Mouse (Mus musculus): ENCODE measurements around the gene Nop16.

Nop16 gene

DNA sequence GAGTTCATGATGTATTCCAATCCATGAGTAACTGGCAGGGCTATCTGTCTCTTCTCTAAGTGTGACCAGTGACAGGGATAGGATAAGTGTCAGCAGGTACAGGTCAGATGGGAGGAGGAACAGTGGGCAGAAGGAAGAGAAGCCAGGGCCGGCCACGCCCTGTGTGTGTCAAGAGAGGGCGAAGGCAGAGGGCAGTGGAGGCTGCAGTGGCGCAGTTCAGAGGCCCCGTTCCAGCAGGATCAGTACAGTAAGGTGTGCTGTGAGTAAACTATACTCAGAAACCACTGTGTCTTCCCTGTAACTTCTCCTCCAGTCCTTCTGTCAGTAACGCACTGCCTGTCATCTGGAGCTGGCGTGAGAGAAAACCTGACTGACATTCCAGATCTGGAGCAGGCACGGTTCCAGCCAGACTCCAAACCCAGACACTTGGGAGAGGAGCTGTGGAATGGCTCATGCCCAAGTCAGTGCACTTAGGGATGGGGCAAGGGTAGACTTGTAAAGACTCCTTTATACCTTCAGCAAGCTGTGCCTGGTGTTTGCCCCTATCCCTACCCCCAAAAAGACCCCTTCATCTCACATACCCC, 6.3 kb upstream of the Nop16 start:
- no peak for DNase-seq (ENCODE audit: low read depth, low spot score)

DNA sequence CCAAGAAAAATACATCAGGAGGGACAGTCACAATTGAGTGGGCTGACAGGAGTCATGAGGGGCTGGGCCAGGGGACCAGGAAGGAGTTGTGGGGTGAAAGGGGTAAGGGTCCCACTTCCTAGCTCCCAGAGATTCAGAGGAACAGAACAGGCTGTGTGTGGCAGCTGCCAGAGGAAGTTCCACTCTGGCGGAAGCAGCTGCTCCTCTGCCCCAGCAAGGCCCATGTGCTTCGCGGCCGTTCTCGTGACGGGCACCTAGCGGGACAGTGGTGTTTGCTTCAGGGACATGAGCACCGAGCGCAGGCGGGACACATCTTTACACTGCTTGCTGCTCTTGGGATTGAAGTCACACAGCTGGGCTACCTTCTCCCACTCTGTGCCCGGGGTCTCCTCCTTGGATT, 3.7 kb upstream of the Nop16 start:
- no peak for DNase-seq (ENCODE audit: low read depth, low spot score)

DNA sequence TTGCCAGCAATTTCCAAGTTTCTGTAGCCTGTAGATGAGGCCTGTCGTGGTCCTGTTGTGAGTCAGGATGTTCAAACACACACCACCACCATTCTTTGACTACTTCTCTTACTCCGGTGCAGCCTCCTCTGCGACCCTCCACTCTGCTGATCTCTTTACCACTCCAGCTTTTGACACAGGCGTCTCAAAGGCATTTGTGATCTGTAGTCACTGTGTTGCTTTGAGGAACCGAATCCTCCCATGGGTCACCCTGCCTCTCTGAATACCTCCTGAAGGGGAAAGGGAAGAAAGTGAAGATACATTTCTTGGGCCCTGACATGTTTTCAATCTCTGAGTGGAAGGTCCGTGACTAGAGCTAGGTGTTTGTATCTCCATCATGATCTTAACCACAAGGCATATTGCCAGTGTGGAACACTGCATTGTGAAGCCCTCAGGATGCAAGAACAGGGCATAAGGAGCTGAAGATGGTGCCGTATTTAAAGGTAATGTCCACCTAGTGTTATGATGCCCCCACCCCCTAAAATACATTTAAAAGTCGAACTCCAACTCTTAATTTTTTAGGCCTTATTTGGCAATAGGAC, 2.0 kb upstream of the Nop16 start:
- no peak for DNase-seq (ENCODE audit: low read depth, low spot score)

DNA sequence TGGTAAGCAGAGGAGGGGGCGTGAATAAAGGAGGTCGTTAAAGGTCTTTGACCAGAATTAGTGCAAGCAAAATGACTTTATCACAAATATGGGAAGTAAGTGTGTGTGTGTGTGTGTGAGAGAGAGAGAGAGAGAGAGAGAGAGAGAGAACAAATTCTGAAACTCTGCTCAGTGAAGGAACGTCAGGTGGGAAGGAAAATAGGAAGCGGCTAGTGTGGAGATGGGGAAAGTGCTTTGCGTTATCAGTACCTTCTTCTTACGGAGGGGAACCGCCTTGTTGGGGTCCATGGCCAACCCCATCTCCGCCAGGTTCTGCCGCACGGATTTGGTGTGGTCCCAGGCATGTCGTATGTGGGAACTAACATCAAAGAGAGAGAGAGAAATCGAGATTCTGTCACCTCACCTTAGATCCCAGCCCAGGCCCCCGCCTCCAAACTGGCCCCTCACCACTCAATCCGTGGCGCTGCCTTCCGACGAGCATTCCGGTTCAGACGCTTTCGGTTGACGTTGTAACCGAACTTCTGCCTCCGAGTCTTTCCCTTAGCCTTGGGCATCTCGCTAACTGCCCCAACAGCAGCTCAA, 385 bp downstream of the Nop16 start:
- DNase-seq (ENCODE audit: low read depth, low spot score) = no peak

DNA sequence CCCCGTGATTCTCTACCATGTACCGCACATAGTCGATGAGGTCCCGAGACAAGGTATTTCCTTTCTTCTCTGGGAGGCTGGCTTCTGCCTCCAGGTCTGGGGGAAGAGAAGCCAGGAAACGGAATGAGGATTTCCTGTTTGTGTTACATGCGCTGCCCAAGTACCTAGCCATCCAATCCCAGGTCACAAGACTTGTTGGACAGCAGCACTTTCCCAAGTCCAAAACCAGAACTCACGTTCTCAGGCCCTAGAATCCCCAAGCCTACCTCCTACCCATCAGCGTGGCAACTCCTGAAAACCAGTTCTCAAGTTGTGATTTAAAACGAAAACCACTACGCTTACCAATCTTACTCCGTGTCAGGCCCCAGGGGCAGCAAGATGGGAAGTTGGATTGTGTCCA, 4.1 kb downstream of the Nop16 start:
- no peak for DNase-seq (ENCODE audit: low read depth, low spot score)

DNA sequence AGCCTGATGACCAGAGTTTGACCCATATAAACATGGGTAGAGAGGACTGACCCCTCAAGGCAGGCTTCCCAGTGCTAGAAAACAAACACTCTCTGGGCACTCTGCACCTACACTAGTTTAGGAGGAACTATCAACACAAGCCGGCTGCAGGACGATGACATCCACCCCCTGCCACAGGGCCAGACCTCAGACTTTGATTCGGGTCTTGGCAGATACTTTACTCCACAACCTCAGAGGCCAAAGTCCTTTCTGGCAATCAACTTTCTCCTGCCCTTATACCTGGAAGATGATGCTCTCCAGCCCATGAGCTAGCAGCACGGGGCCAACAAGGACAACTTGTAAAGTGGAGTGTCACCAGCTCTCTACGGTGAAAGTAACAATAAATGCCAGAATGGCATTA, 7.0 kb downstream of the Nop16 start:
- DNase-seq (ENCODE audit: low read depth, low spot score) = no peak

DNA sequence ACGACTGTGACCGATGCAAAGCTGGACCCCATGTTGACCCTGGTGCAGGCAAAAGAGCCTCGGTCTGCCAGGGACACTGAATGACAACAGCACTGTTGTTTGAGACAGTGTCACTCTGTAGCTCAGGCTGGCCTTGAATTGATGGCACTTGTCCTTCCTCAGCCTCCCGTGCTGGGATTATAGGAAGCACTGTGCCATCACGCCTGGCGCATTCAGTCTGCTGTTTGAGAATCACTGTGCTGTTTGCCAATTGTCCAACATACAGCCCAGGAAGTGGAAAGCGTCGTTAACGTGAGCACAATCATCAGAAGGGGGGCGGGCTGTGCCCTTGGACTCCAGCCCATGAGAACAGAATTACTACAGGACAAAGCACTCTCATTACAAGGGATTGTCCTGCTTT, 7.8 kb downstream of the Nop16 start:
- no peak for DNase-seq (ENCODE audit: low read depth, low spot score)

DNA sequence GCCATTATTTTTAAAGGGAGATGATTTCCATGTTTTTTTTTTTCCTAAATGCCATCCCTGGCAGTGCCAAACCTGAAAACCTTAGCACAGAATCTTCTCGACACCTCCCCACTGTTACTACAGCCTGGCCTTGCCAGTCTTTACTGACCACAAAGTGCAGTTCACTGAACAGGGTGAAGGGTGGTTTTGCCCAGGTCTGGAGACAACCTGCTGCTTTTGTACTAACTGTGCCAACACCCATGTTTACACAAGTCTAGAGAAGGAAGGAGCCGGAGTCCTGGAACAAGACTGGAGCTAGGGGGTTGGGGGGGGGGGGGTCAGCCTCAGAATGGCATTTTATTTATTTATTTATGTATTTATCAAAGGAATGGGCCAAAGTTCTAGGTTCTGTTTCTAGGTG, 8.5 kb downstream of the Nop16 start:
- no peak for DNase-seq (ENCODE audit: low read depth, low spot score)

DNA sequence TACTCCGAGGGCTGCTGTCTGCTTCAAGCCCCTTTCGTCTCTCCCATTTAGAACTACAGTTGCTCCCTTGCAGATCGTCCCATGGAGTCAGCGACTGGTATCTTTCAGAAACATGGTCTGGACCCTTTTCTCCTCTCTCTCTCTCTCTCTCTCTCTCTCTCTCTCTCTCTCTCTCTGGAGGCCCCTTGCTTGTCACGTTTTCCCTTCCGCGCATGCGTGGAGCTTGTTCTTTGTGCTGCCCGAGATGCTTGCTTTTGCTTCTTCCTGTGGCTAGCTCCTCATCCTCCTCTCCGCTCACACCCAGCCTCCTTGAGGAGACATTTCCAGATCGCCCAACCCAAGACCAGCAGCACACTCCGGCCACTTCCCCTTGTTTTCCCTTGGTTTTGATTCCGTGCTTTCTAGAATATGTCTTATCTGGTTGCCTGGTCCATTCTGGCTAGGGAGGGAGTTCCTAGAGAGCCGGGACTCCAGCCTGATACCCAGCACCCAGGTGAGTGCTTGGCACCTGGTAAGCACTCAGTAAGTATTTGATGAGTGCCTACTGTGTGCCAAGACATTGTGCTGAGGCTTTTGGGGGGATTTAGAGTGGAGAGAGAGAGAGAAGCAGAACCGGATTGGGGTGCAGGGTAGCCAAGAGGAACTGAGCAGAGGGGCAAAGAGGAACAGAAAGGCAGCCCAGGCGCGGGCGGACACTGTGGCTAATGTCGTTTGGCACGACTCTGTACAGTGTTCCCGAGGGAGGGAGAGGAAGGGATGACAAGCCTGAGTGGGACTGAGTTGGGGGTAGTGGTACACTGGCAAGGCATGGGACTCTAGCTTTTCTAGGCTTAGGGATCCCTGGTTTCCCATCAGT, 12.0 kb downstream of the Nop16 start:
- DNase-seq (ENCODE audit: low read depth, low spot score) = no peak

DNA sequence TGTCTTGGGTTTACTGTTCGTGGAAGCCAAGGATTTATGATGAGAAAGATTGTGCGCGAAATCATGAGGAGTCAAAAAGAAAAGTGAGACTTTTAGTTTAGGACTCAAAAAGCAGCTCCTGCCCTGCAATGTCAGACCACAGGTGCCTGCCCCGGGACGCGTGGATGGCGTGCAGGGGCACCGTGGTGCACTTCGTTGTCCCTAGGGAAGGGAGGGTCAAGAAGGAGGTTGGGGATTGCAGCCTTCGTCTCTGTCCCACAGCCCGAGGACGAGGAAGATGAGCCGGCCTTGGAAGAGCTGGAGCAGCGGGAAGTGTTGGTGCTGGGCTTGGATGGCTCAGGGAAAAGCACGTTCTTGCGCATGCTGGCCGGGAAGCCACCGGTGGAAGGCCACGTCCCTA, 14.4 kb downstream of the Nop16 start:
- no peak for DNase-seq (ENCODE audit: low read depth, low spot score)

DNA sequence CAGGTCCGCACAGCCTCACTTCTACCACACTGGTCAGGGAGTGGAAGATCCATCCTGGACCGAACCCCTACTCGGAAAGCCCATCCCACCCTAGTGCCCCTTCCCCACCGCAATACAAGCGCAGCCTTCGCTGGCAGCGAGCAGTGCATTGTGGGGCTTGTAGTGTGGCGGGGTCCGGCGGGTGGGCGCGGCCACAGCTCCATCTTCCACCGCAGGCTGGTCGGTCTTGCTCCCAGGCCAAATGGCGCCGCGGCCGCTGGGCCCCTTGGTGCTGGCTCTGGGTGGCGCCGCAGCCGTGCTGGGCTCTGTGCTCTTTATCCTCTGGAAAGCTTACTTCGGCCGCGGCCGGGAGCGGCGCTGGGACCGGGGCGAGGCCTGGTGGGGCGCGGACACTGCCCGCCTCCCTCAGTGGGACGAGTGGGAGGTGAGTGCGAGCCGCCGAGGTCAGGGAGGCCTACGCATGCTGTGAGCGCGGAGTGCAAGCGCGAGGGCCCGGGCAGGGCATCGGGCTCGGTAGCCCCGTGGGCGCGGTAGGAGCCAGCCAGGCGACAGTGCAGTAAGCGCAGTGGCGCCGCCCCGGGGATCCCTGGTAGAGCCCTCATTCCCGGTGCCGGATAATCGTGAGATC, 14.9 kb downstream of the Nop16 start, which contains the start of gene Arl10:
Gene Arl10, plus strand, starts transcription at position 162 of the 628 bp plus-strand sequence.
- DNase-seq (ENCODE audit: low read depth, low spot score) = peak; percentile 68

DNA sequence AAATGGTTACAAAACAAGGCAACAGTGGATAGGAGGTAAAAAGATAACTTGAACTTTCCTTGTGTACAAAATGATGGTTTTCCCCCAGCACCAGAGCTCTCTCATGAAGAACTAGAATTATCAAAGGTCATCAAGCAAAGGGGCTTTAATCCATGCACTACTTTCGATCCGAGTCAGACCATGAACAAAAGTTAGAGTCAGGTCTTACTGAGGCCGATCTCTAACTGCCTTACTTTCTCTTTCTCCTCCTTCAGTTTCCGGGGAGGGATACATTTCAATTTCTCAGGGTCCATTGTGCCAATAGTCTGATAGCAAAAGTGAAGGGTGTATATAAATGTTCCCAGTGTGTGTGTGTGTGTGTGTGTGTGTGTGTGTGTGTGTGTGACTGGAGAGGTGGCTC, 17.3 kb downstream of the Nop16 start:
- no peak for DNase-seq (ENCODE audit: low read depth, low spot score)

DNA sequence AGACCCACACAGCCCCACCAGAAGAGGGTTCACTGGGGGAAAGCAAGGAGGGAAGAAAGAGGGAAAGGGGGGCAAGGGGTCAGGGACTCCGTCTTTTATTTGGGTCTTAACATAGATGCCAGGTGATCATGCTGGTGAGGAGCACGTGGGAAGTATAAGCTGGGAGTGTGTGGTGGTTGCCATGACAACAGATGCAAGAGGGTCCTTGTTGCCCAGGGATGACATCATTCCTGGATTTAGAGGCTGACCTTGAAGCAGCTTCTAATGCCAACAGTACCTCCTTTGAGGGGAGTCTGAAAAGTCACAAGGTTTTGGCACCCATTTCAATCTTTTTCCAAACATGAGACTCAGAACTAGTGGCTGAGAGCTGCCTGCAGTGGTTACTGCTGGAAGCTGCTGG, 18.3 kb downstream of the Nop16 start:
- no peak for DNase-seq (ENCODE audit: low read depth, low spot score)

DNA sequence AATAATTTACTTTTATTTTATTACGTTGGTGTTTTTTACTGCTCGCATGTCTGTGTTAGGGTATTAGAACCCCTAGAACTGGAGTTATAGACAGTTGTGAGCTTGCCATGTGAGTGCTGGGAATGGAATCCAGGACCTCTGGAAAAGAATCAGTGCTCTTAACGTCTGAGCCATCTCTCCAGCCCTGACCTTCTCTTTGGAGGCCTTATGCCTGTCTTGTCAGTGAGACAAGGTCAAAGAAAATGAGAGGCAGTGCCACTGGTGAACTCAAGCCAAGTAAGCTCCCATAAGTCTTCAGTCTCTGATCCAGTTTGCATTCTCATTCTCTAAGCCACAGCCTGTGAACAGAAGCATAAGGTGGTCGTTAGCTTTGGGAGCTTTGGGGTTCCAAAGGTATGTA, 19.2 kb downstream of the Nop16 start:
- no peak for DNase-seq (ENCODE audit: low read depth, low spot score)

DNA sequence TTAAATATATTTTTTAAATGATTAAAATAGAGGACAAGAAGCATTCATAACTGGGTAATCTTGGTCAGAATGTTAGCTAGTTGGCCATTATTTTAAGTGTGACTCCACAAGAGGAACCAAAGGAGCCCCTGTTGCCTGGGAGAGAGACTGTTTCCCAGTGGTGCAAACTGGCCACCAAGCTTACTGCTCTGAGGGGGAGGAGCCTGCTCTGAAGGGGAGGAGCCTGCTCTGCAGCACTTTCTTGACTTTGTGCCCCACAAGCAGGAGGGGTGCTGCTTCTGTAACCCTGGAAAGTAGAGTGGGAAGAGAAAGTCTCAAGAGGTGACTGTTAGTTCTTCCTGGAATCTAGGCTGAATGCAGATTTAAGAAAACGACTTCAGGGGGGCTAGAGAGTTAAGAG, 20.6 kb downstream of the Nop16 start:
- DNase-seq (ENCODE audit: low read depth, low spot score) = no peak

DNA sequence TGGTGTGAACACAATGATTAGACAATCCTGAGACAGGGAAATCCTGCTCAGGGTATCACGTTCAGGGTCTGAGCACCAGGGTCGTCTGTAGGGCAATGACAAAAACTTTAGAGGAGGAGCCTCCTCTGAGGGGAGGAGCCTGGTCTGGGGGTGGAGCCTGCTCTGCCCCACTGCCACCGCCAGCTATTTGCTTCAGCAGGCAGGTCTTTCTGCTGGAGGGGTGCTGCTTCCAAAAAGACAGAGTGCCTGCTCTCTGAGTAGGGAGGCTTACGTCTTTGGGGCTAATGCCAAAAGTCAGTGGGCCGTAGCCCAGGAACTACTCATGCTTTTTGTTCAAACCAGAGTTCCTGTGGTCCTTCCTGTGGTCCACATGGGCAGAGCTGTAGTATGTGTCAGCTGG, 21.5 kb downstream of the Nop16 start:
- DNase-seq (ENCODE audit: low read depth, low spot score) = no peak

DNA sequence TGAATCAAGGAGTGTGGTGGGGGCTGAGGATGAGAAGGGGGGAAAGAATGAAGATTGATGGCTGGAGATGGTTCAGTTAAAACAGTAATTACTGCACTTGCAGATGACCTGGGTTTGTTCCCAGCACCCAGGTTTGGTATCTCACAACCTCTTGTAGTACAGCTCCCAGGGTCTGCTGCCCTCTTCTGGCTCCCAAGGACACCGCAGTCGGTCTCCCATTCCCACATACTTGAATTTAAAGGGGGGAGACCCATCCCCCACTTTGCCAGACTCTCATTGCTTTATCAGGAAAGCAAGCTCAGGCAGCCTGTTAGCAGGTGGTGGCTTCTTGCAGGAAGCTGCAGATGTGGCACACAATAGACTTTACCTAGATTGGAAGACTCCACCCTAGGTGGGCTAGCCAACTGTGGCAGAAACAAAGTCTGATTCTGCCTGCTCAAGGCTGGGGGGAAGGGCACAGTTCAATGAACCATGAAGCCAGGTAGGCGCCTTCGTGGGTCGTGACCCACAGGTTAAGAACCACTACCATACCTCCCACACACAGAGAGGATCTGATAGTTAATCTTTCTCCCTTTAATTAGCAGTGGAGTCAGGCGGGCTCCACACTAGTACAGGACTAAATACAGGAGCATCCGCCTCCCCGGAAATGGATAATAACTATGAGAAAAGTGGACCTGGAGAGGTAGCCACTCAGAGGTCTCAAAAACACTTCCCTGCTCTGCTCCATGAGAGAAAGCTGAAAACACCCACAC, 24.1 kb downstream of the Nop16 start:
- DNase-seq (ENCODE audit: low read depth, low spot score) = peak; percentile 64

DNA sequence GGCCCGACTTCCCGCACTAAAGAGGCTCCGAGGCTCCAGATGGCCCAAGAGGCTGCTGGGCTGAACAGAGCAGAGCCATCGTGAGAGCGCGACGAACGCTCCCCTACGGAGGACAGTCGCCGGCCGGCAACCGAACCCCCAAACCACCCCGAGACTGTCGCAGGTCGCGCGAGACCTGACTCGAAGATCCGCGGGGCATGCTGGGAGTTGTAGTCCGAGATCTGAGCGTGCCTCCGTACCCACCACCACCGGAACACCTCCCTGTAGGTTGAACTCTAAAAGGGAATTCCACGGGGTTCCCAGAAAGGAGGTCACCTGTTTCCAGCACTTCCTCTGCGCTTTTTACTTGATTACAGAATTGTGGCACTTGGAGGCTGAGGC, 24.7 kb downstream of the Nop16 start, which contains the start of gene 4833439L19Rik:
Gene 4833439L19Rik, minus strand, starts transcription at position 235 of the 381 bp plus-strand sequence.
- peak; percentile 93 for DNase-seq (ENCODE audit: low read depth, low spot score)

DNA sequence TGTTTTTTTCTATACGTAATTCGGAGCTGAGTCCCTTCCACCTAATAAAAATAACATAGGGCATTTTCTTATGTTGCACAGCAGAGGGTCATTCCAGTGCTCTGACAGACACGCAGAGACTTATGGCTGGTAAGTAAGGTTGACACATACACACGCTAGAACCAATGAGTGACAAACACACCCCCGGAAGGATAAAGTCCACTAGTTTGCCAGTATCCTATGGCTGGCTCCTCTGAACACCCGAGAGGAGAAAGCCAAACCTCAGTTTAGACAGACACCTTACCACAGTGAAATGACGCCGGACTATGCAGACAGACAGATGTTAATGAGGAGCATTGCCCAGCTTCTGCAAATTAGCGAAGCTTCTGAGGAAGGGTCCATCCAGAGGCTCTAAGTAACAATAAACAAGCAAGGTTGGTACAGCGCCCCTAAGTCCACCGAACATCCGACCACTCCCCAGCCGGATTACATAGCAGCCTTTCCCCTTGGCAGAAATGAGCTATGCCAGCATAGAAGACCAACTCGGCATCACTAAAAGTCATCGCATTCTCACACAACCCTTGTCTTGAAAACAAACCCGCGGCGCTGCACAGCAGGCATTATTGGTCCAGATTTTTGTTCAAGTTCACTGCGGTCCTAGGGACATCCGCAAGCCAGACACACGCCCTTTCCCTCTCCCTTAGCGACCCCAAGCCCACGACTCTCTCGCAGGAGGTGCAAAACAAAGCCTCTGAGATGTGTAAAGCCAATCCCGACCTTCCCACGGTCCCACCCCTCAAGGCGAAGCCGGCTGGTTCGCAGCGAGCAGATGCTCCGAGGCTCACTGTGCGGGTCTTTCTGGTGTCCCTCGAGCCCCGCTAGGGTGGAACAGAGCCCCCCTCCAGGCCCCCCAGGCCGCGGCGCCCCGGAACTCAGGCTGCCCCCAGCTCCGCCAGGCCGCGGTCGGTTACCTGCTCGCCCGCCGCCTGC, 25.4 kb downstream of the Nop16 start:
- no peak for DNase-seq (ENCODE audit: low read depth, low spot score)

DNA sequence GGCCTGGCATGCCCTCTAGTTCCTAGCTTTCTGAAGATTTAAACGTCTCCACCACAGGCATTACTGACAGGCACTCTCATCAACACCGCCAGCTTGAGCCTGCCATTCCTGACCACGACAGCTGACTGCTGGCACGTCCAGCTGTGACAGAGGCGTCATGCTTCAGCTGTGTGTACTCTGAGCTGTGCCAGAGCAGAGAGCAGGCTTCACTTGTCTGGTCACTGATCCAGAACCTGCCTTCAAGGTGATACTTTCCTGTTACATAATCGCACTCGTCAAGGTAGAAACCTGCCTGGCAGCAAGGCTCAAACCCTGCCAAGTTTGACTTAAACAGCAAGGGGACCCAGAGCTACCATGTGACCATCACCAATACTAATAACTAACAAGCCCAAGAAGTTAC, 27.3 kb downstream of the Nop16 start:
- DNase-seq (ENCODE audit: low read depth, low spot score) = no peak
